Mouse (Mus musculus): ENCODE data around the gene Fbxo45.

The Fbxo45 gene

GRCm38 (mm10) chr16:32202681-32203080 lies 44.3 kb downstream of the Fbxo45 start:
- no peak for DNase-seq (ENCODE audit: low spot score)

DNA sequence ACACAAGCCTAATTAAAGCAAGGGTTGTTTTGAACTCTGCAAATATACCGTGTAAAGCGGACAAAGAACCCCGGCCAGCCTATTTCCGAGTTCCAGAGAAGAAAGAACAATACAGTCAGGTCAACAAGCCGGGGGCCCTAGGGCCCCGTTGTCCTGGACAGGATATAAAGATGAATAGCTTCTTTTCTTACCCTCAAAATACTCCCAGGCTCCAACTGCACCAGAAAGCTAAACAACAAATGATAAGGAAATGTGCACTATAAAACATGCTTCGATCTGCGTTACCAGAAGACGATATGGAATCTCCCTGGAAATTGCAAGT lies 46.0 kb downstream of the Fbxo45 start:
- DNase-seq (ENCODE audit: low spot score), result no peak

DNA sequence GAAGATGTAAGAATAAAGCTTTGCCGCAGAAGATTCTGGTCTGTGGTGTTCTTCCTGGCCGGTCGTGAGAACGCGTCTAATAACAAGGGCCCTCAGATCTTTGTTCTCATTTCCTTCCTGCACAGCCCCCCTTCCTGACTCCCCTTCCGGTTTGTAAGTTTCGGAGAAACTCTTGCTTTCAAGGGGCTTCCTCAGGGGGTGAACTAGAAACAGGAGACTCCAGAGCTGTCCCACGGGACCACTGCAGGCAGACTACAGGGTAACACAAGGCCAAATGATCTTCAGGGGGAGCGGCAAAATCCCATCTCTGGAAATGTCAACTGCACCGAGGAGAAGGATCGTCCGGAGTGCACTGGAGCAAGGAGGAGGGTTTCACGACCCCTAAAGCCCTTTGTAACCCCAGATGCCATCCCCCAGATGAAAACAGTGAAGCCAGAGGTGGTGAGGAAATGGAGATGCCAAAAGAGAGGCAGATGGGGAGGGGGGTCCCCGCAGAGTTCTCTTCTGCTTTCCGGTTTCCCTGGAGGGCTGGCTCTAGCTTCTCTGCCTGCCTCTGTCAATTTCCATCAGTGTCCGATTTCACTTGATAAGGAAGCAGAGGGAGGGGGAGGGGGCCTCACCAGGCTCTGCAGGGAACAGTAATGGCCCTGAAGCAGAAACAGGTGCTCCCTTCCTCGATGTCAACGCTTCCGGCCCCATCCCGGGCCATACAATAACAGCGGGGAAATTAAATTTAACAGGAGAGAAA lies 46.5 kb downstream of the Fbxo45 start:
- no peak for DNase-seq (ENCODE audit: low spot score)

GRCm38 (mm10) chr16:32190011-32190441 lies 56.9 kb downstream of the Fbxo45 start:
- no peak for DNase-seq (ENCODE audit: low spot score)

- DNase-seq (ENCODE audit: low spot score), result no peak
Observed at GRCm38 (mm10) chr16:32189109-32189508, 57.8 kb downstream of the Fbxo45 start.

DNA sequence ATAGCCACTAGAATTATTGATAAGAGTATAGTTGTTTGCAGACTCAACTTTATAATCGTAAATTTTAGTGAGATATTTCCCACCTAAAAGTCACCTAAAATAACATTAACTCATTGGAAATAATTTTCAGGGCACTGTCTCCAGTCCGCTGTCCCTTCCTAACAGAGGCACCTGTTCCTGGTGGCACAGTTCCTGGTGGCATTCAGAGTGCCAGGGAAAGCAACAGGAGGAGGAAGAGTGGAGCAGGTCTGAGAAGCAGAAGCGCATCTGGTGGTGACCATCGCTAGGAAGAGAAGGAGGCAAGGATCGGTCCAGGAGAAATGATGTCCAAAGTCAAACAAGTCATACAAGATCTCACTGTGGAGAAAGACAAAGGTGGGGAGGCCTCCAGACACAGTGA lies 60.9 kb downstream of the Fbxo45 start:
- no peak for DNase-seq (ENCODE audit: low spot score)
